Mouse (Mus musculus) heart, adult 9 months (tissue): ENCODE data around the gene Dalrd3.

ENCODE experiments used
- DNase-seq, 2 experiments: peaks; one replicate each; pipeline ENCODE4 v3.0.0; 2022; ENCODE audit warnings: low spot score in 2 of 2

Dalrd3 gene

GRCm38 (mm10) chr9:108617301-108617700 is 47.6 kb downstream of the Dalrd3 start:
- no peak for DNase-seq
